Comparison of ENCODE assay signal across 18 mouse cellular contexts in genomic region chr13:23893269-23893593, GRCm38 (mm10). TPM values are rescaled to one million over a fixed set of nuclear protein-coding genes. Genes with fewer than 3 reads are reported as not detected.
DNase-seq lines count a peak whose midpoint lies in the region; ATAC-seq lines count a peak whose summit lies in the region.
"Had no signal": no experiment of that assay in that cellular context is flagged by ENCODE, and none has a peak within 500 bp of the region (broad histone marks: within the 10 kb centered on the region; RNA-seq: fewer than 3 reads in every experiment).

No protein-coding gene starts in this region.

- H3K4me2 ChIP-seq in forebrain, embryonic 12.5 days: no peak overlapping the region
- no peak overlapping the region for H3K4me2 ChIP-seq in forebrain, embryonic 11.5 days (ENCODE audit: low read depth, low read length, severe bottlenecking)
- H3K4me2 ChIP-seq in forebrain, embryonic 14.5 days (ENCODE audit: low read length): no peak overlapping the region
- H3K4me2 ChIP-seq: heart, embryonic 15.5 days; limb, embryonic 13.5 days; lung, embryonic 15.5 days had no signal

- no peak overlapping the region for H3K9ac ChIP-seq in forebrain, embryonic 12.5 days
- H3K9ac ChIP-seq in forebrain, embryonic 11.5 days (ENCODE audit: low read length): no peak overlapping the region
- H3K9ac ChIP-seq in forebrain, embryonic 14.5 days (ENCODE audit: low read length): no peak overlapping the region
- H3K9ac ChIP-seq: heart, embryonic 15.5 days; limb, embryonic 13.5 days; lung, embryonic 15.5 days had no signal

- H3K36me3 ChIP-seq in forebrain, embryonic 12.5 days (replicated peaks): no peaks in the 10 kb centered on the region
- H3K36me3 ChIP-seq in forebrain, embryonic 11.5 days (ENCODE audit: control insufficient read depth, insufficient read depth, low read length): no peaks in the 10 kb centered on the region
- H3K36me3 ChIP-seq in forebrain, embryonic 14.5 days (ENCODE audit: control insufficient read depth, insufficient read depth, low read length): no peaks in the 10 kb centered on the region
- H3K36me3 ChIP-seq: heart, embryonic 15.5 days; limb, embryonic 13.5 days; lung, embryonic 15.5 days had no signal

- H3K27ac ChIP-seq in forebrain, embryonic 12.5 days: no peak overlapping the region
- no peak overlapping the region for H3K27ac ChIP-seq in forebrain, embryonic 11.5 days (ENCODE audit: low read depth, low read length)
- H3K27ac ChIP-seq in forebrain, embryonic 14.5 days (ENCODE audit: low read depth, low read length): no peak overlapping the region
- H3K27ac ChIP-seq: heart, embryonic 15.5 days; limb, embryonic 13.5 days; lung, embryonic 15.5 days had no signal

- no peaks in the 10 kb centered on the region for H3K27me3 ChIP-seq in forebrain, embryonic 12.5 days
- H3K27me3 ChIP-seq in forebrain, embryonic 11.5 days (ENCODE audit: control insufficient read depth, insufficient read depth, low read length): no peaks in the 10 kb centered on the region
- H3K27me3 ChIP-seq in forebrain, embryonic 14.5 days (replicated peaks; ENCODE audit: control insufficient read depth, insufficient read depth, low read length): no peaks in the 10 kb centered on the region
- H3K27me3 ChIP-seq: limb, embryonic 13.5 days; lung, embryonic 15.5 days had no signal

- no peak for DNase-seq in forebrain, embryonic 11.5 days (ENCODE audit: low spot score)
- DNase-seq in forebrain, embryonic 14.5 days (ENCODE audit: low spot score): peak; percentile 42
- DNase-seq in retina, adult 2 months (ENCODE audit: low read depth, low spot score): peak; percentile 38
- DNase-seq in adrenal gland, postnatal 4 days (ENCODE audit: low spot score in 2 of 2): no peak
- no peak for DNase-seq in cerebellum, adult 11-12 months
- no peak for DNase-seq in cerebellum, adult 9-10 months
- DNase-seq: adrenal gland, postnatal 10 days; gastrocnemius, postnatal 36 days; kidney, postnatal 14 days had no signal

- peaks cover 15% of the 10 kb centered on the region for H3K4me1 ChIP-seq in forebrain, embryonic 12.5 days
- H3K4me1 ChIP-seq in forebrain, embryonic 11.5 days (replicated peaks; ENCODE audit: control insufficient read depth, insufficient read depth, low read length): no peaks in the 10 kb centered on the region
- no peaks in the 10 kb centered on the region for H3K4me1 ChIP-seq in forebrain, embryonic 14.5 days (ENCODE audit: control insufficient read depth, insufficient read depth, low read length)
- H3K4me1 ChIP-seq: heart, embryonic 15.5 days; lung, embryonic 15.5 days had no signal

- WGBS in forebrain, embryonic 12.5 days: 11% methylated on average over 4 of the region's 4 CpGs
- 27% methylated on average over 4 of the region's 4 CpGs for WGBS in forebrain, embryonic 11.5 days
- WGBS in forebrain, embryonic 14.5 days: 9% methylated on average over 4 of the region's 4 CpGs

- no peaks in the 10 kb centered on the region for H3K9me3 ChIP-seq in forebrain, embryonic 12.5 days
- no peaks in the 10 kb centered on the region for H3K9me3 ChIP-seq in forebrain, embryonic 11.5 days (ENCODE audit: control insufficient read depth, low read length)
- H3K9me3 ChIP-seq in forebrain, embryonic 14.5 days (replicated peaks; ENCODE audit: control insufficient read depth, low read length): no peaks in the 10 kb centered on the region
- H3K9me3 ChIP-seq: heart, embryonic 15.5 days; limb, embryonic 13.5 days; lung, embryonic 15.5 days had no signal

- H3K4me3 ChIP-seq in forebrain, embryonic 12.5 days (replicated peaks): no peak overlapping the region
- H3K4me3 ChIP-seq in forebrain, embryonic 11.5 days (ENCODE audit: low read depth, low read length): no peak overlapping the region
- H3K4me3 ChIP-seq in forebrain, embryonic 14.5 days (ENCODE audit: low read depth, low read length): no peak overlapping the region
- H3K4me3 ChIP-seq: heart, embryonic 15.5 days; limb, embryonic 13.5 days; lung, embryonic 15.5 days had no signal

- ATAC-seq in forebrain, embryonic 12.5 days (ENCODE audit: low FRiP score): 0 out of 2 replicates have a peak, but pooled peaks have one; percentile 53
- no peak for ATAC-seq in forebrain, embryonic 11.5 days (replicated peaks; ENCODE audit: low FRiP score)
- ATAC-seq in forebrain, embryonic 14.5 days: peak; percentile 54; the same call in 1 of the 2 replicates
- peak; percentile 87 for ATAC-seq in megakaryocyte-erythroid progenitor cell, adult 5-6 weeks (replicated peaks; ENCODE audit: low FRiP score, low TSS enrichment, poor library complexity, severe bottlenecking)
- ATAC-seq: intestine, embryonic 16.5 days had no signal

RNA-seq across cellular contexts. Expression of gene Slc17a4, which starts 21.6 kb away (rescaled TPM):
- polyA plus RNA-seq in forebrain, embryonic 12.5 days (2016; fragmentation: Nextera tagmentation; extraction: Ambion mirVana): not detected in 2 replicates
- polyA plus RNA-seq in forebrain, embryonic 11.5 days (2014; fragmentation: Nextera tagmentation; extraction: Ambion mirVana): not detected in 2 replicates
- polyA plus RNA-seq in forebrain, embryonic 14.5 days (2014; fragmentation: Nextera tagmentation; extraction: Ambion mirVana): not detected in 2 replicates
- 1.2 TPM in 2 replicates for total RNA-seq in megakaryocyte-erythroid progenitor cell, adult 5-6 weeks (2014; fragmentation: Nextera tagmentation)
- total RNA-seq in megakaryocyte-erythroid progenitor cell, adult 5-6 weeks (2017): 1.0 and 1.3 TPM in 2 replicates
- total RNA-seq in adrenal gland, postnatal 4 days (2021): 1 to 10 TPM; 1.4 to 1.8 TPM
- total RNA-seq: gastrocnemius, postnatal 36 days; layer of hippocampus, postnatal 25 days; monocyte, adult 5-6 weeks had no signal
- polyA plus RNA-seq: heart, embryonic 15.5 days; limb, embryonic 13.5 days; lung, embryonic 15.5 days; testis, adult 2 months had no signal

RNA-seq across cellular contexts. Expression of gene Slc17a1, which starts 25.7 kb away (rescaled TPM):
- polyA plus RNA-seq in forebrain, embryonic 12.5 days (2016; fragmentation: Nextera tagmentation; extraction: Ambion mirVana): not detected in 2 replicates
- not detected in 2 replicates for polyA plus RNA-seq in forebrain, embryonic 11.5 days (2014; fragmentation: Nextera tagmentation; extraction: Ambion mirVana)
- not detected in 2 replicates for polyA plus RNA-seq in forebrain, embryonic 14.5 days (2014; fragmentation: Nextera tagmentation; extraction: Ambion mirVana)
- total RNA-seq in megakaryocyte-erythroid progenitor cell, adult 5-6 weeks (2014; fragmentation: Nextera tagmentation): not detected in 2 replicates
- not detected in 2 replicates for total RNA-seq in megakaryocyte-erythroid progenitor cell, adult 5-6 weeks (2017)
- total RNA-seq in adrenal gland, postnatal 4 days (2021): 1 to 10 TPM in 1 of 2 experiments, under 1 TPM in 1; 0.37 to 5.1 TPM
- total RNA-seq: gastrocnemius, postnatal 36 days; layer of hippocampus, postnatal 25 days; monocyte, adult 5-6 weeks had no signal
- polyA plus RNA-seq: heart, embryonic 15.5 days; limb, embryonic 13.5 days had no signal

RNA-seq across cellular contexts. Expression of gene Hist1h2ba, which starts 40.7 kb away (rescaled TPM):
- not detected in 2 replicates for polyA plus RNA-seq in forebrain, embryonic 12.5 days (2016; fragmentation: Nextera tagmentation; extraction: Ambion mirVana)
- not detected in 2 replicates for polyA plus RNA-seq in forebrain, embryonic 11.5 days (2014; fragmentation: Nextera tagmentation; extraction: Ambion mirVana)
- not detected in 2 replicates for polyA plus RNA-seq in forebrain, embryonic 14.5 days (2014; fragmentation: Nextera tagmentation; extraction: Ambion mirVana)
- total RNA-seq in megakaryocyte-erythroid progenitor cell, adult 5-6 weeks (2014; fragmentation: Nextera tagmentation): not detected in 2 replicates
- total RNA-seq in megakaryocyte-erythroid progenitor cell, adult 5-6 weeks (2017): not detected in 2 replicates
- total RNA-seq in adrenal gland, postnatal 4 days (2021): not detected
- total RNA-seq: adrenal gland, postnatal 10 days; gastrocnemius, postnatal 36 days; layer of hippocampus, postnatal 25 days; monocyte, adult 5-6 weeks had no signal
- polyA plus RNA-seq: heart, embryonic 15.5 days; intestine, embryonic 16.5 days; limb, embryonic 13.5 days; lung, embryonic 15.5 days had no signal

RNA-seq across cellular contexts. Expression of gene Hist1h2aa, which starts 41.0 kb away (rescaled TPM):
- not detected in 2 replicates for polyA plus RNA-seq in forebrain, embryonic 12.5 days (2016; fragmentation: Nextera tagmentation; extraction: Ambion mirVana)
- polyA plus RNA-seq in forebrain, embryonic 11.5 days (2014; fragmentation: Nextera tagmentation; extraction: Ambion mirVana): not detected in 2 replicates
- polyA plus RNA-seq in forebrain, embryonic 14.5 days (2014; fragmentation: Nextera tagmentation; extraction: Ambion mirVana): not detected in 2 replicates
- not detected in 2 replicates for total RNA-seq in megakaryocyte-erythroid progenitor cell, adult 5-6 weeks (2014; fragmentation: Nextera tagmentation)
- total RNA-seq in megakaryocyte-erythroid progenitor cell, adult 5-6 weeks (2017): not detected in 2 replicates
- not detected for total RNA-seq in adrenal gland, postnatal 4 days (2021)
- total RNA-seq: adrenal gland, postnatal 10 days; gastrocnemius, postnatal 36 days; layer of hippocampus, postnatal 25 days; monocyte, adult 5-6 weeks had no signal
- polyA plus RNA-seq: heart, embryonic 15.5 days; intestine, embryonic 16.5 days; limb, embryonic 13.5 days; lung, embryonic 15.5 days had no signal

RNA-seq across cellular contexts. Expression of gene Slc17a3, which starts 54.0 kb away (rescaled TPM):
- polyA plus RNA-seq in forebrain, embryonic 12.5 days (2016; fragmentation: Nextera tagmentation; extraction: Ambion mirVana): not detected in 2 replicates
- polyA plus RNA-seq in forebrain, embryonic 11.5 days (2014; fragmentation: Nextera tagmentation; extraction: Ambion mirVana): not detected in 2 replicates
- not detected in 2 replicates for polyA plus RNA-seq in forebrain, embryonic 14.5 days (2014; fragmentation: Nextera tagmentation; extraction: Ambion mirVana)
- total RNA-seq in megakaryocyte-erythroid progenitor cell, adult 5-6 weeks (2014; fragmentation: Nextera tagmentation): not detected in 2 replicates
- not detected in 2 replicates for total RNA-seq in megakaryocyte-erythroid progenitor cell, adult 5-6 weeks (2017)
- 1 to 10 TPM; 3.3 to 4.8 TPM for total RNA-seq in adrenal gland, postnatal 4 days (2021)
- total RNA-seq: gastrocnemius, postnatal 36 days; layer of hippocampus, postnatal 25 days; monocyte, adult 5-6 weeks had no signal
- polyA plus RNA-seq: heart, embryonic 15.5 days; lung, embryonic 15.5 days had no signal

Comparison
In these comparisons a context has a peak if more than half of its experiments do, and no peak if none do; other contexts are left out.
1. DNase-seq: peak in forebrain, embryonic 14.5 days (single experiment) and retina, adult 2 months (single experiment); none in forebrain, embryonic 11.5 days (single experiment), adrenal gland, postnatal 4 days (0 of 2), cerebellum, adult 11-12 months (single experiment) and cerebellum, adult 9-10 months (single experiment).